Mouse (Mus musculus) layer of hippocampus, adult 9-10 months (tissue): ENCODE measurements around the gene Nfil3.

Experiments
- DNase-seq: peaks from one replicate; pipeline ENCODE4 v3.0.0; 2022; ENCODE audit warnings: low spot score

Nfil3 gene

DNA sequence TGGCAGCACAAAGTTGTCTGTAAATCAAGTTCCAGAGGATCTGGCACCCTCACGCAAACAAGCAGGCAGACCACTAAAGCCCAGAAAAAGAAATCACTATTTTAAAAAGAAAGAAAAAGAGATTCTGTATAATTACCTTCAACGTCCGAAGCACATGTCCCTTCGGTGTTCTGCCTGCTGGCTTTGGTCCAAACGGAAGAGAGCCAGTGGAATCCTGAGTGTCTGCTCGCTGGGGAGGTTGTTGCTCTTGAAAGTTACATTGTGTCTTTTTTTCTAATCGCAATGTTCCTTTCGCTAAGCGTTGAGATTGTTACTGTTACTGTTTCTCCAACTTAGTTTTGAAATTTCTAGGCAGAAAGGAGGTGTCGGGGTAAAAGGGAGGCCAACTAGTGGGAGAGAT, 50.3 kb downstream of the Nfil3 start:
- DNase-seq = no peak

DNA sequence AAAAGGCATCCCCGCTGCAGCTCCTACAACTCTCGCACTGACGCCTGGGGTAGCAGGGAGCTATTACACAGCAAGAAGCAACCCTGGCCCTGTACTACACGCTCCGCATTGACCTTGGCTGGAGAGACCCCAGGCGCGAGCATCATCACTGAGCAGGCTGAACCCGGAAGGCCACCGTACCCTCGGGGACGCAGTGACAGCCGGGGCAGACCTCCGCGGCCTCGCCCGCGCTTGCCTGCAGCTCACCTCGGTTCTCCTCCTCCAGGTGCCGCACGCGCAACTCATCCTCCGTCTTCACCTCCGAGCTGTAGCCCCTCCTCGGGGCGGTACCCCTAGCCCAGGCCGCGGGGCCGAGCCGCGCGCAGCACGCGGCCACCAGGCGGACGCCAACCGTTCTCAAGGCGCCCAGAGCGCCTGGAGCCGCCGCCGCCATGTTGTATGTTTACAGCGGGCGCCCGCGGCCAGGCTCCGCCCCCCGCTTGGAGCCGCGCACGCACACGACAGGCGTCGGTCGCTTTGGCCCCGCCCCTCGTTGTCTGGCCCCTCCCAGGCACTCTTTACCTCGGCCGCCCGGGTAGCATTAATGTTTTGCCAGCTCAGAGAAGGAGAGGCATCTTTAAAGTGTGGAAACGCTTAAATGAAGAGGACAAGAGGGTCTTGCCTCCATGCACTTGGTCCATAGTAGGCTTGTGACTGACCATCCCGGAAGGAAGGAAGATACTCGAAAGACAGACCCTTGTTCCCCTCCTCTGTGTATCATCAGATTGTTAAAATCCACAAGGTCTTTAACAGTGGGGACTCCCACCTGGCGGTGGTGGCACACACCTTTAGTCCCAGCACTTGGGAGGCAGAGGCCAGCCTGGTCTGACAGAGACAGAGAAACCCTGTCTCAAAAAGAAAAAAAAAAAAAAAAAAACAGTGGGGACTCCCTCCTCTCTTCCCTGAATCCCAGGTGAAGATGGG, 51.4 kb downstream of the Nfil3 start, which contains the start of gene Auh:
TSS of gene Auh (minus strand) at position 473 of the 963 bp plus-strand sequence.
- no peak for DNase-seq

DNA sequence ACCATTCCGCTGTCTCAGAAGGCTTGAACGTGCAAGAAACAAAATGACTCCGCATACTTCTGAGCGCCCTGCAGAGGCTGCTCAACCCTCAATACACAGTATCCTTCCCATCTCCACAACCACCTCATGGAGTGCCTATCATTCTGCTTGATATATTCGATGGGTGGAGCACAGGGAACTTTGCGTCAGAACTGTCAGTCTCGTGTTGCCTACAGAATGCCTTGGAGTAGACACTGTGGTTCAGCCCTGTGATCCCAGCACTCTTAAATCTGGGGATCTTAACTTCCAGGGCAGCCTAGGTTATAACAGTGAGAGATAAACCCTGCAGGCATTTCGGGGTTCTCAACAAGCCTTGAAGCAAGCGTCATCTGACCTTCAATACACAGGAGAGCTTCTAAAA, 52.5 kb downstream of the Nfil3 start:
- no peak for DNase-seq

DNA sequence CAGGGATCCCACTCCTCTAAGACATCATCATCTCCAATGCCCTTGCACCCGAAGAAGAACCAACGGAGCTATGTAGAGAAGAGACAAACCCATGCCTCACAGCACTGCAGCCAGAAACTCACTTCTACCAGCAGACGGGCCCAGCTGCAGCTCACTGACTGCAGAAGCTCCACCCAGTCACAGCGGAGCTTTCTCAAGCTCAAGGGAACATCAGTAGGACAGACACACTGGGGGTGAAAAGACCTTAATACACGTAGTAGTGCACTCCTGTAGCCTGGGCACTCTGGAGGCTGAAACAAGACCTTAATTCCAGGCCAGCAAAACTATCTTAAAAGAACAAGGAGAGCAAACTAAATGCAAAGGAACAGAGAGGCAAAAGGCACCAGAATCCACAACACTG, 56.4 kb downstream of the Nfil3 start:
- no peak for DNase-seq

DNA sequence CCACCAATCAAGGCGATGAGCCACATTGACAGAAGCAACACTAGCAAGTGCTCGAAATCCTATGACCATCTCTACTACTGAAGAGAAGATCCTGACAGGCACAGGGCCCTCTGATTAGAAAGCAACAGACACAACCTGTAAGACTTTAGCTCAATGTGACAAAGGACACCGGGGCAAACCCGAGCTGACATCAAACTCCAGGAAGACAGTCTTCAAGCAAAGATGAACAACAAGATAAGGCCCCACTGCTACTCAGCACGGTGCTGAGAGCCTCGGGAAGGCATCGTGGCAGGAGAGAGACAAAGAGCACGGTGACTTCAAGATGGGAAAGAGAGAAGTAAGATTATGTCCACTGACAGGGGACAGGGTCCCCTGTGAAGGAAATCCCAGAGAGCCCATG, 58.9 kb downstream of the Nfil3 start:
- no peak for DNase-seq

DNA sequence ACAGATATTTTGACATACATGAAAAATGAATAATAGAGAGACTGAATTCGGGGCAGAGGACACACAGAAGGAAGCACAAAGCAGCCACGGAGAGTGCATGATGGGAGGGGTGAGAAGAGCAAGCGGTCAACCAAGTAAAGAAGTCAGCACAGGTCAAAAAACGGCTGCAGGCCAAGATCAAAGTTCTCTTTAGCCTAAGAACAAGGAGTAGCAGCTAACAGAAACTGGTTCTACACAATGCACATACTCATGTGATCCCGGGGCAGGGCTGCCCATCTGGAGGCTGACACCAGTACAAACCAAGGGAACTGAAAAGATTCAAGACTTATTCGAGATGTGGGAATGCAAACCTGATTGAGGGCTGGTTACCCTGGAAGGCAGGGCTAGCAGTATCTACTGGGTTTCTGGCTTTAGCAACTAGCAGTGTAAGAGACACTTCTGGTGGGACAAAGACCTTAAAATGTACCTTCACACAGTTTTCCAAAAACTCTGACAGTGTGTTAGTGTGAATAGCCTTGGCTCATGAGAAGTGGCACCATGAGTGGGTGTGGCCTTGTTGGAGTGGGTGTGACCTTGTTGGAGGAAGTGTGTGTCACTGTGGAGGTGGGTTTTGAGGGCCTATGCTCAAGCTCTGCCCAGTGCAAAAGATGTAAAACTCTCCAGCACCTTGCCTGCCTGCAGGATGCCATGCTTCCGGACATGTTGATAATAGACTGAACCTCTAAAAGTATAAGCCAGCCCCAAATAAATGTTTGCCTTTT, 59.6 kb downstream of the Nfil3 start:
- DNase-seq = no peak

DNA sequence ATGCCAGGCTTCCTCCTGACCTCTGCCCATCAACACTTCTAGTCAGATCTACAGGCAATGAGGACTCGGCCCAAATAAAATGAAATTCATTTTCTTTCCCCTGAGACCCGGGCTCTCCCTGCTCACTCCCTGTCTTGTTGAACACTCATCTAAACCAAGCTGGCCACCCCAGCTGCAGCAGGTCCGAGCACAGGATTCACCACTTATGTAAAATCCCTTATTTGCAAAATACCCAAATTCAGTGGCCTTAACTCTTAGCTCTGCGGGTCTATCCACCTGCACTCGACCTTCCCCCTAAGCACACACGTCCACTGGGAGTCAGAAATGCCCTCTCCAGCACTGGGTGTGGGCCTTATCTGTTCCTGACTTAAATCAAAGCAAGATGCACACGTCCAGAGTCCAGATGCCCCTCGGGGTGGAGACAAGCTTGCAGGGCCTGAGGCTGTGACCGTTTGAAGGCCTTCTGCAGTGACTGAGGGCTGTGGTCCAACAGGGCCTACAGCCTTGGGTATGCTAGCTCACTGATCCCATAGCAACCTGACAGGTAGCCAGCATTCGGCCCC, 61.0 kb downstream of the Nfil3 start:
- no peak for DNase-seq

DNA sequence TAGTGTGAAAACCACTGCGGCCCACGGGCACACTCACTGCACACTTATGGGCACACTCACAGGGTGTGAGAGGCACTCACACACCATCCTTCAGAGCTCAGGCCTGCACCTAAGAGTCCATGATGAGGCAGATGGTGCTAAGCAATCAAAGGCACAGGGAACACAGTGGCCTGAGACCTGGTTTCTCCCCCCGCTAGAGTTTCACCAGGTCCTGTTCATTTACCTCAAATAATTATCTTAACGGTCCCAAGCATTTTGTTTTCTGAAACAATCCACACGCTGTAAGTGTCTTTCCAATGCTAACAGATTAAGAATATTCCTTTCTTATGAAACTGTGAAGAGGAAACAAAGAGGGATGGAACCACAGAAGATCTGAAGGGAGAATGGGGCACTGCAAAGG, 62.5 kb downstream of the Nfil3 start:
- DNase-seq = no peak
